Mouse (Mus musculus) heart, adult 2 months (tissue): ENCODE data around the gene Fam160a2. TPM values are rescaled to one million over a fixed set of nuclear protein-coding genes. Genes with fewer than 3 reads are reported as not detected.

Source experiments
- DNase-seq, 2 experiments: peaks; one replicate each; pipeline ENCODE4 v3.0.0; 2021
- H3K27ac ChIP-seq: fragments of 200-600 bp; 2 replicates; pipeline ENCODE4 v1.8.1; 2022
- H3K27me3 ChIP-seq: fragments of 200-500 bp; 2 replicates; pipeline ENCODE4 v1.6.1; 2012; ENCODE audit warnings: mild to moderate bottlenecking, low read length, inconsistent platforms, mixed read lengths; ENCODE audit not compliant: control insufficient read depth, insufficient read depth
- H3K36me3 ChIP-seq: fragments of 200-500 bp; 2 replicates; pipeline ENCODE4 v1.6.1; 2012; ENCODE audit warnings: low read length, inconsistent platforms; ENCODE audit not compliant: control insufficient read depth, insufficient read depth
- H3K4me1 ChIP-seq: fragments of 200-500 bp; 2 replicates; pipeline ENCODE4 v1.6.1; 2011; ENCODE audit warnings: low read length; ENCODE audit not compliant: control insufficient read depth, insufficient read depth
- H3K4me3 ChIP-seq: fragments of 200-600 bp; 2 replicates; pipeline ENCODE4 v1.8.1; 2022
- H3K79me2 ChIP-seq: fragments of 200-500 bp; replicated peaks from 2 replicates; pipeline ENCODE4 v1.6.1; 2012; ENCODE audit warnings: mild to moderate bottlenecking, inconsistent platforms, low read length, moderate library complexity, mixed read lengths; ENCODE audit not compliant: control insufficient read depth, insufficient read depth
- H3K9ac ChIP-seq: fragments of 200-500 bp; 2 replicates; pipeline ENCODE4 v1.6.1; 2012; ENCODE audit warnings: low read depth, mild to moderate bottlenecking, control low read depth, inconsistent platforms, low read length, mixed read lengths
- CTCF ChIP-seq: fragments of 200-600 bp; IDR thresholded peaks from 2 replicates; pipeline ENCODE4 v1.8.1; 2022; ENCODE audit warnings: antibody characterized with exemption, mild to moderate bottlenecking, moderate library complexity
- EP300 ChIP-seq: fragments of 200-500 bp; IDR thresholded peaks from 2 replicates; pipeline ENCODE4 v1.6.1; 2011; ENCODE audit warnings: low read depth, low read length, control low read depth; ENCODE audit not compliant: insufficient read depth
- POLR2A ChIP-seq: fragments of 200-500 bp; IDR thresholded peaks from 2 replicates; pipeline ENCODE4 v1.6.1; 2011; ENCODE audit warnings: mild to moderate bottlenecking, low read depth, low read length, control low read depth; ENCODE audit not compliant: insufficient read depth
- WGBS: fragments of 180-500 bp; shearing (Covaris S2); methylation state at CpG from one replicate; pipeline ENCODE4 v1.1.7; 2018; 5-methylcytosine and 5-hydroxymethylcytosine counted together
- intact Hi-C: fragments of 180-260 bp; cut with DNase I; formaldehyde crosslinking; loops from one replicate; pipeline ENCODE4 v1.15.1; 2025
- long read RNA-seq: library from polyadenylated mRNA; stranded (forward); transcript quantifications from one replicate; pipeline ENCODE4 v2.0.0, GENCODE M21; 2021
- polyA plus RNA-seq: library from polyadenylated mRNA; depleted of rRNA; stranded (reverse); fragments of >200 nt; gene quantifications from 2 replicates; pipeline ENCODE4 v1.2.3, GENCODE M21; 2012; rRNA removed
- total RNA-seq, 2 experiments: library from RNA; stranded (reverse); gene quantifications; 2 replicates each; pipeline ENCODE4 v1.2.3; 2021

Fam160a2 gene
- 10 to 100 TPM; 16.0 to 16.3 TPM for total RNA-seq
- polyA plus RNA-seq = 25.4 and 48.2 TPM in 2 replicates
- long read RNA-seq, full-length matches to known transcripts = 25 of 32 reads
- long read RNA-seq, partial matches to known transcripts = 3 of 32 reads
- long read RNA-seq, other reads (novel, unspliced or antisense) = 4 of 32 reads

GRCm38 (mm10) chr7:105399935-105400624, at the start of gene Fam160a2:
TSS of gene Fam160a2 (minus strand) at chr7:105400054.
- TF ChIP-seq CTCF (no peak), EP300 (peak; percentile 53; the same call in 1 of the 2 replicates), POLR2A (peak; percentile 91)

GRCm38 (mm10) chr7:105445076-105445475, 45.2 kb upstream of the Fam160a2 start:
- no peak overlapping the region for H3K27ac ChIP-seq
- TF ChIP-seq EP300 (no peak), POLR2A (no peak), CTCF (no peak)
- H3K4me1 ChIP-seq = no peaks in the 10 kb centered on the region
- no peak overlapping the region for H3K9ac ChIP-seq
- no peak for DNase-seq
- no peaks in the 10 kb centered on the region for H3K36me3 ChIP-seq
- no peaks in the 10 kb centered on the region for H3K79me2 ChIP-seq
- WGBS = 69% methylated on average over 3 of the region's 3 CpGs
- H3K27me3 ChIP-seq = no peaks in the 10 kb centered on the region
- intact Hi-C loops = no loop called here
- no peak overlapping the region for H3K4me3 ChIP-seq

More at GRCm38 (mm10) chr7:105399935-105400624, at the start of gene Fam160a2:
- Histone ChIP-seq H3K4me3 (peak within 1 kb of the TSS; percentile 84), H3K4me1 (no peaks in the 10 kb centered on the region; the same call in none of the 2 replicates), H3K27me3 (no peaks in the 10 kb centered on the region), H3K27ac (peak within 1 kb of the TSS; percentile 91), H3K9ac (peak within 1 kb of the TSS; percentile 92), H3K79me2 (no peaks in the 10 kb centered on the region), H3K36me3 (peaks cover 6% of the 10 kb centered on the region)
- DNase-seq = peak; percentile 99 to 100
- 1% methylated on average over 55 of the region's 55 CpGs for WGBS
- intact Hi-C loops = loop anchor here (5.0 kb wide), 2 partner anchors 237 to 412 kb away; partner anchors contain the start of gene Mrpl17

GRCm38 (mm10) chr7:105441426-105441825, 41.6 kb upstream of the Fam160a2 start:
- peaks cover 2% of the 10 kb centered on the region; the same call in 1 of the 2 replicates for H3K4me1 ChIP-seq
- WGBS = 41% methylated on average over 4 of the region's 4 CpGs
- H3K27me3 ChIP-seq = no peaks in the 10 kb centered on the region
- TF ChIP-seq POLR2A (no peak), EP300 (no peak), CTCF (no peak)
- DNase-seq = no peak
- no peak overlapping the region for H3K27ac ChIP-seq
- no peaks in the 10 kb centered on the region for H3K79me2 ChIP-seq
- no peak overlapping the region for H3K9ac ChIP-seq
- intact Hi-C loops = no loop called here
- no peak overlapping the region for H3K4me3 ChIP-seq
- no peaks in the 10 kb centered on the region for H3K36me3 ChIP-seq

GRCm38 (mm10) chr7:105437979-105438772, 38.3 kb upstream of the Fam160a2 start:
- Histone ChIP-seq H3K36me3 (no peaks in the 10 kb centered on the region), H3K27me3 (no peaks in the 10 kb centered on the region), H3K79me2 (no peaks in the 10 kb centered on the region), H3K27ac (no peak overlapping the region), H3K4me1 (peaks cover 2% of the 10 kb centered on the region; the same call in 1 of the 2 replicates), H3K4me3 (no peak overlapping the region), H3K9ac (no peak overlapping the region)
- intact Hi-C loops = no loop called here
- WGBS = 50% methylated on average over 7 of the region's 7 CpGs
- no peak for DNase-seq
- TF ChIP-seq CTCF (no peak), POLR2A (no peak), EP300 (no peak)

- no peak overlapping the region for H3K4me3 ChIP-seq
- H3K27me3 ChIP-seq = peaks cover under 1% of the 10 kb centered on the region; the same call in 1 of the 2 replicates
- H3K79me2 ChIP-seq = no peaks in the 10 kb centered on the region
- no peak overlapping the region for H3K9ac ChIP-seq
- no peak overlapping the region for H3K27ac ChIP-seq
- intact Hi-C loops = no loop called here
- peaks cover 2% of the 10 kb centered on the region; the same call in 1 of the 2 replicates for H3K4me1 ChIP-seq
- no peaks in the 10 kb centered on the region for H3K36me3 ChIP-seq
- TF ChIP-seq EP300 = no peak
- TF ChIP-seq POLR2A = no peak
- TF ChIP-seq CTCF = no peak
- WGBS = 64% methylated on average over 22 of the region's 22 CpGs
- DNase-seq = no peak
Observed at GRCm38 (mm10) chr7:105434798-105435197, 34.9 kb upstream of the Fam160a2 start.
